Mouse (Mus musculus): ENCODE data around the gene Loxl3. TPM values are rescaled to one million over a fixed set of nuclear protein-coding genes. Genes with fewer than 3 reads are reported as not detected.

Gene Loxl3
- polyA plus RNA-seq, 1 experiment from 2014 or later: 9.2 TPM

GRCm38 (mm10) chr6:83011756-83012155 is 22.2 kb upstream of the Loxl3 start:
- no peaks in the 10 kb centered on the region for H3K4me1 ChIP-seq (ENCODE audit: control insufficient read depth, insufficient read depth, low read length)
- no peaks in the 10 kb centered on the region for H3K36me3 ChIP-seq (ENCODE audit: control insufficient read depth, insufficient read depth, low read length)
- no peak overlapping the region for H3K9ac ChIP-seq (ENCODE audit: low read length)
- no peak for ATAC-seq (ENCODE audit: insufficient read depth, low FRiP score, low TSS enrichment)
- H3K27ac ChIP-seq (ENCODE audit: low read depth, low read length): no peak overlapping the region
- no peaks in the 10 kb centered on the region for H3K27me3 ChIP-seq (ENCODE audit: control insufficient read depth, insufficient read depth, low read length)
- H3K4me3 ChIP-seq (ENCODE audit: low read depth, low read length): no peak overlapping the region
- no peak for DNase-seq (ENCODE audit: low spot score)
- no peak overlapping the region for H3K4me2 ChIP-seq (ENCODE audit: low read depth)
- no peaks in the 10 kb centered on the region for H3K9me3 ChIP-seq (ENCODE audit: control insufficient read depth, low read length)
- WGBS: 77% methylated on average over 6 of the region's 6 CpGs

- WGBS: 81% methylated on average over 5 of the region's 5 CpGs
Observed at GRCm38 (mm10) chr6:83013444-83013843, 20.5 kb upstream of the Loxl3 start.

GRCm38 (mm10) chr6:83014482-83015466 is 19.2 kb upstream of the Loxl3 start:
- Histone ChIP-seq H3K9me3 (ENCODE audit: control insufficient read depth, low read length) (no peaks in the 10 kb centered on the region), H3K4me1 (ENCODE audit: control insufficient read depth, insufficient read depth, low read length) (no peaks in the 10 kb centered on the region), H3K27ac (ENCODE audit: low read depth, low read length) (no peak overlapping the region), H3K36me3 (ENCODE audit: control insufficient read depth, insufficient read depth, low read length) (no peaks in the 10 kb centered on the region), H3K9ac (ENCODE audit: low read length) (no peak overlapping the region), H3K27me3 (ENCODE audit: control insufficient read depth, insufficient read depth, low read length) (no peaks in the 10 kb centered on the region), H3K4me3 (ENCODE audit: low read depth, low read length) (no peak overlapping the region), H3K4me2 (ENCODE audit: low read depth) (no peak overlapping the region)
- DNase-seq (ENCODE audit: low spot score): no peak
- 79% methylated on average over 12 of the region's 12 CpGs for WGBS
- no peak for ATAC-seq (ENCODE audit: insufficient read depth, low FRiP score, low TSS enrichment)

More at GRCm38 (mm10) chr6:83013444-83013843, 20.5 kb upstream of the Loxl3 start:
- Histone ChIP-seq H3K9ac (ENCODE audit: low read length) (no peak overlapping the region), H3K27ac (ENCODE audit: low read depth, low read length) (no peak overlapping the region), H3K4me3 (ENCODE audit: low read depth, low read length) (no peak overlapping the region), H3K9me3 (ENCODE audit: control insufficient read depth, low read length) (no peaks in the 10 kb centered on the region), H3K36me3 (ENCODE audit: control insufficient read depth, insufficient read depth, low read length) (no peaks in the 10 kb centered on the region), H3K4me1 (ENCODE audit: control insufficient read depth, insufficient read depth, low read length) (no peaks in the 10 kb centered on the region), H3K4me2 (ENCODE audit: low read depth) (no peak overlapping the region), H3K27me3 (ENCODE audit: control insufficient read depth, insufficient read depth, low read length) (no peaks in the 10 kb centered on the region)
- DNase-seq (ENCODE audit: low spot score) (no peak), ATAC-seq (ENCODE audit: insufficient read depth, low FRiP score, low TSS enrichment) (no peak)

- Histone ChIP-seq H3K4me1 (ENCODE audit: control insufficient read depth, insufficient read depth, low read length) (no peaks in the 10 kb centered on the region), H3K27ac (ENCODE audit: low read depth, low read length) (no peak overlapping the region), H3K36me3 (ENCODE audit: control insufficient read depth, insufficient read depth, low read length) (no peaks in the 10 kb centered on the region), H3K27me3 (ENCODE audit: control insufficient read depth, insufficient read depth, low read length) (no peaks in the 10 kb centered on the region), H3K9ac (ENCODE audit: low read length) (no peak overlapping the region), H3K4me2 (ENCODE audit: low read depth) (no peak overlapping the region), H3K9me3 (ENCODE audit: control insufficient read depth, low read length) (no peaks in the 10 kb centered on the region), H3K4me3 (ENCODE audit: low read depth, low read length) (no peak overlapping the region)
- ATAC-seq (ENCODE audit: insufficient read depth, low FRiP score, low TSS enrichment) (no peak), DNase-seq (ENCODE audit: low spot score) (no peak)
- WGBS: 87% methylated on average over 2 of the region's 2 CpGs
Observed at GRCm38 (mm10) chr6:83015749-83016148, 18.2 kb upstream of the Loxl3 start.

GRCm38 (mm10) chr6:83017190-83017589 is 16.8 kb upstream of the Loxl3 start:
- ATAC-seq (ENCODE audit: insufficient read depth, low FRiP score, low TSS enrichment) (no peak), DNase-seq (ENCODE audit: low spot score) (no peak)
- Histone ChIP-seq H3K27me3 (ENCODE audit: control insufficient read depth, insufficient read depth, low read length) (no peaks in the 10 kb centered on the region), H3K9me3 (ENCODE audit: control insufficient read depth, low read length) (no peaks in the 10 kb centered on the region), H3K4me3 (ENCODE audit: low read depth, low read length) (no peak overlapping the region), H3K4me1 (ENCODE audit: control insufficient read depth, insufficient read depth, low read length) (no peaks in the 10 kb centered on the region), H3K4me2 (ENCODE audit: low read depth) (no peak overlapping the region), H3K9ac (ENCODE audit: low read length) (no peak overlapping the region), H3K36me3 (ENCODE audit: control insufficient read depth, insufficient read depth, low read length) (no peaks in the 10 kb centered on the region), H3K27ac (ENCODE audit: low read depth, low read length) (no peak overlapping the region)
- 70% methylated on average over 3 of the region's 3 CpGs for WGBS

- no peak for ATAC-seq (ENCODE audit: insufficient read depth, low FRiP score, low TSS enrichment)
- H3K4me3 ChIP-seq (ENCODE audit: low read depth, low read length): no peak overlapping the region
- H3K4me1 ChIP-seq (ENCODE audit: control insufficient read depth, insufficient read depth, low read length): no peaks in the 10 kb centered on the region
- no peak overlapping the region for H3K27ac ChIP-seq (ENCODE audit: low read depth, low read length)
- DNase-seq (ENCODE audit: low spot score): no peak
- H3K27me3 ChIP-seq (ENCODE audit: control insufficient read depth, insufficient read depth, low read length): no peaks in the 10 kb centered on the region
- 72% methylated on average over 3 of the region's 3 CpGs for WGBS
- no peaks in the 10 kb centered on the region for H3K9me3 ChIP-seq (ENCODE audit: control insufficient read depth, low read length)
- H3K9ac ChIP-seq (ENCODE audit: low read length): no peak overlapping the region
- H3K36me3 ChIP-seq (ENCODE audit: control insufficient read depth, insufficient read depth, low read length): no peaks in the 10 kb centered on the region
- no peak overlapping the region for H3K4me2 ChIP-seq (ENCODE audit: low read depth)
Observed at GRCm38 (mm10) chr6:83019044-83019443, 14.9 kb upstream of the Loxl3 start.

GRCm38 (mm10) chr6:83020121-83020520 is 13.9 kb upstream of the Loxl3 start:
- no peak overlapping the region for H3K9ac ChIP-seq (ENCODE audit: low read length)
- H3K9me3 ChIP-seq (ENCODE audit: control insufficient read depth, low read length): no peaks in the 10 kb centered on the region
- H3K4me2 ChIP-seq (ENCODE audit: low read depth): no peak overlapping the region
- DNase-seq (ENCODE audit: low spot score) (no peak), ATAC-seq (ENCODE audit: insufficient read depth, low FRiP score, low TSS enrichment) (no peak)
- H3K4me3 ChIP-seq (ENCODE audit: low read depth, low read length): no peak overlapping the region
- no peaks in the 10 kb centered on the region for H3K27me3 ChIP-seq (ENCODE audit: control insufficient read depth, insufficient read depth, low read length)
- 86% methylated on average over 6 of the region's 6 CpGs for WGBS
- no peak overlapping the region for H3K27ac ChIP-seq (ENCODE audit: low read depth, low read length)
- H3K4me1 ChIP-seq (ENCODE audit: control insufficient read depth, insufficient read depth, low read length): no peaks in the 10 kb centered on the region
- no peaks in the 10 kb centered on the region for H3K36me3 ChIP-seq (ENCODE audit: control insufficient read depth, insufficient read depth, low read length)

- Histone ChIP-seq H3K9ac (ENCODE audit: low read length) (no peak overlapping the region), H3K27ac (ENCODE audit: low read depth, low read length) (no peak overlapping the region), H3K4me3 (ENCODE audit: low read depth, low read length) (no peak overlapping the region), H3K9me3 (ENCODE audit: control insufficient read depth, low read length) (no peaks in the 10 kb centered on the region), H3K4me1 (ENCODE audit: control insufficient read depth, insufficient read depth, low read length) (no peaks in the 10 kb centered on the region), H3K27me3 (ENCODE audit: control insufficient read depth, insufficient read depth, low read length) (no peaks in the 10 kb centered on the region), H3K36me3 (ENCODE audit: control insufficient read depth, insufficient read depth, low read length) (no peaks in the 10 kb centered on the region), H3K4me2 (ENCODE audit: low read depth) (no peak overlapping the region)
- ATAC-seq (ENCODE audit: insufficient read depth, low FRiP score, low TSS enrichment) (no peak), DNase-seq (ENCODE audit: low spot score) (no peak)
- 83% methylated on average over 4 of the region's 4 CpGs for WGBS
Observed at GRCm38 (mm10) chr6:83020836-83021593, 13.0 kb upstream of the Loxl3 start.

All from neural tube, embryonic 11.5 days (tissue).